Mouse (Mus musculus): ENCODE measurements around the gene Zfp865. TPM values are rescaled to one million over a fixed set of nuclear protein-coding genes. Genes with fewer than 3 reads are reported as not detected.

Zfp865 gene
- polyA plus RNA-seq, 1 experiment from 2014 or later = 4.4 TPM

GRCm38 (mm10) chr7:5081939-5082338 lies 61.8 kb downstream of the Zfp865 start:
- Histone ChIP-seq H3K27me3 (ENCODE audit: insufficient read depth, poor library complexity, severe bottlenecking) (no peaks in the 10 kb centered on the region), H3K4me3 (no peak overlapping the region; the same call in 1 of the 2 replicates), H3K4me1 (peaks cover 22% of the 10 kb centered on the region), H3K9me3 (no peaks in the 10 kb centered on the region), H3K27ac (no peak overlapping the region), H3K36me3 (peaks cover 64% of the 10 kb centered on the region)
- DNase-seq (ENCODE audit: low spot score) = no peak
- 95% methylated on average over 2 of the region's 2 CpGs for WGBS

GRCm38 (mm10) chr7:5083325-5084105 lies 63.3 kb downstream of the Zfp865 start:
- Histone ChIP-seq H3K27ac (no peak overlapping the region), H3K9me3 (no peaks in the 10 kb centered on the region), H3K27me3 (ENCODE audit: insufficient read depth, poor library complexity, severe bottlenecking) (no peaks in the 10 kb centered on the region), H3K4me3 (no peak overlapping the region), H3K36me3 (peaks cover 56% of the 10 kb centered on the region), H3K4me1 (peaks cover 22% of the 10 kb centered on the region)
- DNase-seq (ENCODE audit: low spot score) = no peak
- 93% methylated on average over 18 of the region's 18 CpGs for WGBS

GRCm38 (mm10) chr7:5085512-5085911 lies 65.3 kb downstream of the Zfp865 start:
- Histone ChIP-seq H3K36me3 (peaks cover 62% of the 10 kb centered on the region), H3K4me1 (peaks cover 22% of the 10 kb centered on the region), H3K27ac (no peak overlapping the region), H3K4me3 (no peak overlapping the region), H3K27me3 (ENCODE audit: insufficient read depth, poor library complexity, severe bottlenecking) (no peaks in the 10 kb centered on the region), H3K9me3 (no peaks in the 10 kb centered on the region)
- no peak for DNase-seq (ENCODE audit: low spot score)
- WGBS = 82% methylated on average over 1 of the region's 1 CpGs

Other genes starting within 250 kb of the Zfp865 start
- gene Fam71e2, start 249.1 kb upstream of the Zfp865 start, polyA plus RNA-seq (2016; fragmentation: Nextera tagmentation; extraction: Ambion mirVana) = not detected in 2 replicates
- gene Il11, start 237.5 kb upstream of the Zfp865 start, polyA plus RNA-seq (2016; fragmentation: Nextera tagmentation; extraction: Ambion mirVana) = 0.15 and 0.20 TPM in 2 replicates
- gene Tmem190, start 237.4 kb upstream of the Zfp865 start, polyA plus RNA-seq (2016; fragmentation: Nextera tagmentation; extraction: Ambion mirVana) = 0.34 TPM in 1 of 2 replicates, not detected in the other
- 4.7 and 6.3 TPM in 2 replicates for gene Tmem238, start 230.7 kb upstream of the Zfp865 start, polyA plus RNA-seq (2016; fragmentation: Nextera tagmentation; extraction: Ambion mirVana)
- 314 and 329 TPM in 2 replicates for gene Rpl28, start 227.5 kb upstream of the Zfp865 start, polyA plus RNA-seq (2016; fragmentation: Nextera tagmentation; extraction: Ambion mirVana)
- 337 and 447 TPM in 2 replicates for gene Ube2s, start 207.8 kb upstream of the Zfp865 start, polyA plus RNA-seq (2016; fragmentation: Nextera tagmentation; extraction: Ambion mirVana)
- gene Shisa7, start 175.7 kb upstream of the Zfp865 start, polyA plus RNA-seq (2016; fragmentation: Nextera tagmentation; extraction: Ambion mirVana) = 0.14 TPM in 1 of 2 replicates, not detected in the other
- 3.9 TPM in 2 replicates for gene Isoc2b, start 150.1 kb upstream of the Zfp865 start, polyA plus RNA-seq (2016; fragmentation: Nextera tagmentation; extraction: Ambion mirVana)
- gene Isoc2a, start 143.2 kb upstream of the Zfp865 start, polyA plus RNA-seq (2016; fragmentation: Nextera tagmentation; extraction: Ambion mirVana) = 1.3 TPM in 2 replicates
- 0.18 and 0.36 TPM in 2 replicates for gene Gm36210, start 113.9 kb upstream of the Zfp865 start, polyA plus RNA-seq (2016; fragmentation: Nextera tagmentation; extraction: Ambion mirVana)
- 2.9 and 3.5 TPM in 2 replicates for gene Zfp628, start 105.2 kb upstream of the Zfp865 start, polyA plus RNA-seq (2016; fragmentation: Nextera tagmentation; extraction: Ambion mirVana)
- gene Nat14, start 98.3 kb upstream of the Zfp865 start, polyA plus RNA-seq (2016; fragmentation: Nextera tagmentation; extraction: Ambion mirVana) = 4.3 and 5.5 TPM in 2 replicates
- 1.2 and 1.6 TPM in 2 replicates for gene Ssc5d, start 94.6 kb upstream of the Zfp865 start, polyA plus RNA-seq (2016; fragmentation: Nextera tagmentation; extraction: Ambion mirVana)
- gene Sbk2, start 56.0 kb upstream of the Zfp865 start, polyA plus RNA-seq (2016; fragmentation: Nextera tagmentation; extraction: Ambion mirVana) = 1.8 and 2.3 TPM in 2 replicates
- gene Sbk3, start 49.2 kb upstream of the Zfp865 start, polyA plus RNA-seq (2016; fragmentation: Nextera tagmentation; extraction: Ambion mirVana) = 0.39 and 0.43 TPM in 2 replicates
- gene Zfp579, start 24.2 kb upstream of the Zfp865 start, polyA plus RNA-seq (2016; fragmentation: Nextera tagmentation; extraction: Ambion mirVana) = 21.6 and 29.2 TPM in 2 replicates
- gene Zfp524, start 6.0 kb upstream of the Zfp865 start, polyA plus RNA-seq (2016; fragmentation: Nextera tagmentation; extraction: Ambion mirVana) = 10.0 and 11.4 TPM in 2 replicates
- gene Fiz1, start 5.7 kb upstream of the Zfp865 start, polyA plus RNA-seq (2016; fragmentation: Nextera tagmentation; extraction: Ambion mirVana) = 36.1 and 43.5 TPM in 2 replicates
- 0.72 TPM in 1 of 2 replicates, not detected in the other for gene Gm44973, start 4.9 kb upstream of the Zfp865 start, polyA plus RNA-seq (2016; fragmentation: Nextera tagmentation; extraction: Ambion mirVana)
- 1.4 and 4.7 TPM in 2 replicates for gene Ccdc106, start 177 bp downstream of the Zfp865 start, polyA plus RNA-seq (2016; fragmentation: Nextera tagmentation; extraction: Ambion mirVana)
- gene 4632433K11Rik, start 13.7 kb downstream of the Zfp865 start, polyA plus RNA-seq (2016; fragmentation: Nextera tagmentation; extraction: Ambion mirVana) = not detected in 2 replicates
- 3.9 and 4.5 TPM in 2 replicates for gene Zfp784, start 18.1 kb downstream of the Zfp865 start, polyA plus RNA-seq (2016; fragmentation: Nextera tagmentation; extraction: Ambion mirVana)
- 17.6 and 21.4 TPM in 2 replicates for gene Zfp580, start 31.2 kb downstream of the Zfp865 start, polyA plus RNA-seq (2016; fragmentation: Nextera tagmentation; extraction: Ambion mirVana)
- 107 and 121 TPM in 2 replicates for gene U2af2, start 41.8 kb downstream of the Zfp865 start, polyA plus RNA-seq (2016; fragmentation: Nextera tagmentation; extraction: Ambion mirVana)
- 53.8 and 57.3 TPM in 2 replicates for gene Epn1, start 59.9 kb downstream of the Zfp865 start, polyA plus RNA-seq (2016; fragmentation: Nextera tagmentation; extraction: Ambion mirVana)
- gene Rfpl4, start 96.6 kb downstream of the Zfp865 start, polyA plus RNA-seq (2016; fragmentation: Nextera tagmentation; extraction: Ambion mirVana) = not detected in 2 replicates
- gene Rasl2-9, start 105.6 kb downstream of the Zfp865 start, polyA plus RNA-seq (2016; fragmentation: Nextera tagmentation; extraction: Ambion mirVana) = 0.88 and 1.9 TPM in 2 replicates
- gene Vmn1r55, start 129.3 kb downstream of the Zfp865 start, polyA plus RNA-seq (2016; fragmentation: Nextera tagmentation; extraction: Ambion mirVana) = not detected in 2 replicates
- not detected in 2 replicates for gene Vmn1r56, start 176.4 kb downstream of the Zfp865 start, polyA plus RNA-seq (2016; fragmentation: Nextera tagmentation; extraction: Ambion mirVana)
- not detected in 2 replicates for gene Vmn1r57, start 198.1 kb downstream of the Zfp865 start, polyA plus RNA-seq (2016; fragmentation: Nextera tagmentation; extraction: Ambion mirVana)